Mouse (Mus musculus) thymus, postnatal 36 days (tissue): ENCODE data around the gene Gm14296.
"Not testable (repeated sequence)": the region's sequence is repeated elsewhere in the genome, so short reads cannot be mapped to it uniquely, and the experiment has no call there.

ENCODE experiments used
- DNase-seq, 2 experiments: peaks; one replicate each; pipeline ENCODE4 v3.0.0; 2022; ENCODE audit warnings: mixed read lengths in 2 of 2

Gene Gm14296

DNA sequence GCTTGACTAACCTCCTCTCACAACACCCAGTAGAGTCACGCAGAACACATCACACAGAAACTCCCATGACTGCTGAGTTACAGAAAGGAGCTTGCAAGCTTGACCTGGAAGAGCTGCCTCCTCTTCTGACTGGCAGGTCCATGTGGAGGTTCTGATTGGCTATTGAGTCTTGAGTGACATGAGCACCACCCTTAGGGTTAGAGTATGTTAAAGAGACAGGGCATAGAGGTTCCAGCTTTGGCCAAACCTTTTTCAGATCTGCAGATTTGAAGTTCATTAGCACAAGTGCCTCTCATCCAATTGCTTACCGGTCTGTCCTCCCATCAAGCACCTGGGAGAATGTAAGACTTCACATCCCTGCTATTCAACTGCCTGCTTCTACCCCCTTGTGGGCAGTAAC lies at the start of gene Gm14296:
Gene Gm14296 (minus strand): TSS at position 101 of the 400 bp plus-strand sequence.
- not testable (repeated sequence) for DNase-seq

DNA sequence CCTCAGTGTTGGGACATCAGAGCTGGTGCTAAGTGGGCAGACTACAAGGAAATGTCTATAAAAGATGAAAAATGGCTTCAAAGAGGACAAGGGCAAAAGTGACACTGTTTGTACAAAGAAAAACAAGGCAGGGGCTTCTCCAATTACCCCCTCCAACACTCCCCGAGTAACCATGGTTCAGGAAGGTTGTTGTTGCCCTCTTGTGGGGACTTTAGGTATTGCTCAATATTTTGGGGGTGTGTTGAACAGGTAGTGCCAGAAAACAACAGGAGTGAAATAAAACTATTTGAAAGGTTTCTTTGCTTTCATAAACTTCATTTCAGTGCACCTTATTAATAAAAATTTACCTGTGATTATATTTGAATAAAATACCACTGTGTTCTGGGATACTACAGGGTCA lies 22.1 kb downstream of the Gm14296 start:
- not testable (repeated sequence) for DNase-seq
